Mouse (Mus musculus) Muller cell, postnatal 12 days (primary cell): ENCODE measurements at regions not wholly inside any gene's neighbourhood (a gene's known extent, or its start where the extent isn't known, plus 50 kb on each side); places are given as distances from the start of the nearest gene placed in this dataset.

Experiments
- DNase-seq: peaks from one replicate; pipeline ENCODE4 v3.0.0-alpha.2; 2015; ENCODE audit errors: inconsistent ontology term

- DNase-seq = no peak
These were observed 118.7 kb upstream of the Tmem45b start for GRCm38 (mm10) chr9:31582947-31583346.

GRCm38 (mm10) chr9:31578506-31579173, 114.4 kb upstream of the Tmem45b start:
- DNase-seq = no peak

DNA sequence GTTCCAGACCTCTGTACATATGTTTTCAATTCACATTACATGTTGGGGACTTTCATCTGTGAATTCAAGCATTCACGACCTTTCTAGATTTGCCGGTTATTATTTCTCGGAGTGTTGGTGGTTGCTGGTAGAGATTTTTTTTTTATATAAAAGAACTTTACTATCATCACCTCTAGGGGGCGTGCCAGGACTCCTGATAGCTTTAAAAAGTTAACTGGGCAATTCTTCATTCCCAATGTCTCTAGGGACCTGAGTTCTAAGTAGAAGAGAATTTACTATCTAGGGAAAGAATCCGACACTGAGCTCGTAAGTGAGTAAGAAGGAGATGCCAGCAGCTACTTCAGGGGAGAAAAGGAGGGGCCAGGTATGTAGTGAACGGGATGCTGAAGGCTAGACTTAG, 112.8 kb upstream of the Tmem45b start:
- no peak for DNase-seq

DNA sequence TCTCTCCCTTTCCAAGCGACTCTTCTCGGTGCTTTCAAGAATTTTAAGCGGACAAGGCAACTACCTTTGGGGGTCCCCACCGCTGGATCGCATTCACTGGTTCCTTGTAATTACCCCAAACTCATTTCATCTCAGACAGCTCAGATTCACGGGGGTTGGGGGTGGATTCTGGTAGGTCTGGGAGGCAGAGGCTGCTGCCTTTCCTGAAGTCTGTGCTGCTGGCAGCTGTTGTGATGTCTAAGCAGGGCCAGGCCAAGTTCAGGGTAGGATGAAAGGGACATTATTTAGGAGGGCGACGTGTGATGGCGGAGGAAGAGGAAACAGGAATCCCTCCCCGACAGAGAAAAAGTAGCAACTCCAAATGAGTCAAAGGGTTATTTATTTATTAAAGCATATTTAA, 102.8 kb upstream of the Tmem45b start:
- no peak for DNase-seq

DNA sequence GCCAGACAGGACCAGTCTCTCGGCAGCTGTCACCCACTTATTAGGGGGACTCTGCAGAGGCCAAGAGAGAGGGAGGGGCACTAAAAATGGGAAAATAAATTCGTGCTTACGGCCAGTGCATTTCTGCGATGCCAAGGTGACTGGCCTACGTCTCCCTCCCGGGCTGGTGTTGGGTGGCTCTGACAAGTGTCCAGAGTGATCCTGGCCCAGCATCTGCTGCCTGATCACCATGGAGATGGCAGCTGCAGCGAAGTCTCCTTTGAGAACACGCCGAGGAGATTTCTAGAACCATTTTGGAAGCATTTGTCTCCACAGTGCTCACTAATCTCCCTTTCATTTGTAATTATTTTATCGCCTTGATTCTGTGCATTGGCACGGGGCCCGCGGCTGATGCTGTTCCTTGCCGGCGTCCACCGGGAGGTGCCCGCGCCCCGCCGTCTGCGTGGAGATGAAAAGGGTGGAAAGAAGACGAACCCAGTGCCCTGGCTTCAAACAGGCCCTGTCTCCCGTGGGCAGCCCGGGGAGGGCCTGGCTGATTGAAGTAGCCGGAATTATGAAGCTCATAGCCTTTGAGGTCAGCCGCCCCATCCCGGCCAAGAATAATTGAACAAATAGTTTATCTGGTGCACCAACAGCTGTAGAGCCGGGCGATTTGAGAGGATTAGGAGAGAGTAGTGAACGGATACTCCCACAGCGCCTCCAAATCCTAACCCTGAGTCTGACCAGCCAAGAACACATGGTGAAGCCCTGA, 102.2 kb upstream of the Tmem45b start:
- DNase-seq = peak; percentile 19

DNA sequence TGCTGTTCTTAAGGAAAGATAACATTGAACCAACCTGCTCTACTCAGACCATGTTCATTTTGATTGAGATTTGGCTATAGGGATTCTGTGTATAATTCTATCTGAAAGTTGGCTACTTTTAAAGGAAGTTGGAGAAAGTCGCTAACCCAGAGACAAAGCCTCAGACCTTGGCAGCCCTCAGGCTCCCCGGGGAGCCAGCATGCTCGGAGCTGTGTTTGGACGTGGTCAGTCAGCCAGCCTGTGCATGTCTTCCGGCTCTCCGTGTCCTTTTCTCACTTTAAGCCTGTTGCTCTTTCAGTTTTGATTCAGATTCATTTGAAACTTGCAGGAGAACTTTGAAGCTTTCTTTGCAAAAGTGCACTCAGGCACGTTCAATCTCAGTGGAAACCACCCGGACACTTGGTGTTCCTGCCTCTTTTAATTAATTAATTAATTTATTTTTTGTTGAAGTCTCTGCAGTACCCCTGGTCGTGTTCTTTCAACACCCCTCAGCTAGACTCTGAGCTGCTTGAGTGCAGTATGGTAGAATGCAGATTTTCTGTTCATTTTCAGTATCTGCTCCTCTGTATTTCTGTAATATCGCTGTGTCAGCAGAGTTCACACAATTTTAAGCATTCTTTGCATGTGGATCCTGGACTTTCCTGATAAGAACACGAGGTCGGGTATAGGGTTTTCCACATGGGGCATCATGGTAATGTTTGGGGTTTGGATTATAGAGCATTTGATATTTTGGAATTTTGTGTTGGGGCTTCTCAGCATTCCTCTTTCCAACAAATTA, 100.9 kb upstream of the Tmem45b start:
- DNase-seq = peak; percentile 64

DNA sequence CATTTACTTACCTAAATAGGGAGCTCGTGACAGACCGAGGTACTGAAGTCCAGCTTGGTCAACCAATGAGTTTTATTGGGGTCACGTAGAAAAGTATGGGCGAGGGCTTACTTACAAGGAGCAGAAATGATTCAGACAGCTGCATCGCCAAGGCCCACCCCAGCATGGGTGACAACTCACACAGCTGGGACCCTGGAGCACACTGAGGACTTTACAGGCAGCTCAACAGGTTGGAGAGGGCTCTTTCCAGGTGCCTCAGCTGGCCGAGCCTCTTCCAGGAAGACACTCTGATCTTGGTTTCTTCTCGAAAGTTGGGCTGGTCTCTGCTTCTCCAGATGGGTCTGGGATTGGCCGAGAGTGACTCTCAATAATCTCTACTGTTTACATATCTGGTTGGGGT, 99.3 kb upstream of the Tmem45b start:
- no peak for DNase-seq

DNA sequence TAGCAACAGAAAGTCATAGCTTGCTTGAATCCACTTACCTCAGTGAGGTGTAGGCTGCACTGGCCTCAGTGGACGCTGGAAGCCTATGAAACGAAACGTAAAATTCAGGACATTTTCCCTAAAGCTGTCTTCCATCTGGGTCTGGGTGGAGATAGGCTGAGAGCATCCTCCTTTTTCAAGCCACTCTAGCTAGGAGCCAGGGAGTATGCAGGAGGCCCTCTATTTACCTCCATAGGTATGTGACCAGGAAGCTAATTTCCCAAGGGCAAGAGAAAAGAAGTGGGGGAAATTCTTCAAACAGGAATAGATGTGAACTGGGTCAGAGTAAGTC, 95.9 kb upstream of the Tmem45b start:
- no peak for DNase-seq

DNA sequence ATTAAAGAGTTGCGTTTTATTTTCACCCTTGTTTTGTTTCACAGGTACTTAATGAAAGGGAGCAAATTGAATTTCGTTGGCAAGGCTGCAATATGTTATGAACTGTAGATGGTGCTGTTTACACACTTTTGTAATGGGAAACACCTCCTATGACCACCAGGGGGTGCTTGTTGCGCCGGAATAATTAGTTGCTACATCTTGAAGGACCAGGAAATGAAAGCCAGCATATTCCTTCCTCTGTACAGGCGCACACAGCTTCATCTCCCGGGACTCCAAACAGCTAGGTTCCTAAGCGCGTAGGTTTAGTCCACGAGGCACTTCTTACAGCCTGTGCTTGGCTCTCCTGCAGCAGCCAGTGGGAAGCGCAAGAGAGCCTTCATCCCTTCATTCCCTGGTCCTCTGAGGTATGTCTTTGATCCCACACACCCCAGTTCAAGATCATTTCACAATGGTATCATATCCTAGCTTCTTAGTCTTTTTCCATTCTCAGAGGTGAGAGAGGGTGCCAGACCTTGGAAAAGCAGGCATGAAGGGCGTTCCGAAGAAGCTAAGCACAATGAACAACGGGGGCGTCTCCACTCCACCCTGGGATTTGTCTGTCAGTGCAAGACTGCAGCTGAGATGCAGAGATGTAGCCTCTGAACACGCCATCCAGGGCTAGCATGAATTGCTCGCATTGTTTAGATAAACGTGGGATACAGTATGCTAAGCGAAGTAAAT, 95.4 kb upstream of the Tmem45b start:
- peak; percentile 71 for DNase-seq

GRCm38 (mm10) chr9:31543691-31544052, 79.4 kb upstream of the Tmem45b start:
- DNase-seq = no peak

DNA sequence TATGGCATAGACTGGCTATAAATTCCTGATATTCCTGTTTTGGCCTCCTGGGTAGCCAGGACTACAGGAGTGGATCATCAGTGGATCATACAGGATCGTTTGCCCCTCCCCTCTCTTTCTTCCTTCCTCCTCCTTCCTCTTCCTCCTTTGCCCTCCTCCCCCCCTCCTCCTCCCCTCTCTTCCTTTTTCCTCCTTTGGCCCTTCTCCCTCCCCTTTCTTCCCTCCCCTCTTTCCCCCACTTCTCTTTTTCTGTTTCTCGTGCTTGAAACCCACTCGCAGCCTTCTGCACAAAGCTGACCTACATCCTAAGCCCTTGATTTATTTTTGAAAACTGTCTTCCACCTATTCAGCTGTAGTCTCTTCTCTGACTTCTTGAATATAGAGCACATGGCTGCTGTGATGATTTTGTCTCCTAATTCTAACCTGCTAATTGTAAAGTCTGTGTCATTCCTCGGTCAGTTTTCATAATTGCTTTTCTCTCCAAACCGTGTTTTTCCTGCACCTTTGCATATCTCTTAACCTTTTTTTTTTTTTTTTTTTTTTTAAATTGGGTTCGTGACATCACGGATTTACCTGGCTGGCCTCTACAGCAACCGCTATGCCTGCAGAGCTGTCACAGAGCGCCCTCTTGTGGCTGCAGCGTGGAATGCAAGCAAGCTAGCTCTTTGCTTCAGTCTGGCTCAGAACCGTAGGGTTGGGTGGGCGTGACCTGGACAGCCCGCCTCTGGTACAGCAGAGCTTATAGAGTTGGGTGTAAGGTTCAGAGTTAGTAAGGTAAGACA, 78.8 kb upstream of the Tmem45b start:
- DNase-seq = peak; percentile 56

- DNase-seq = no peak
These were observed 77.4 kb upstream of the Tmem45b start for GRCm38 (mm10) chr9:31541615-31542191.

DNA sequence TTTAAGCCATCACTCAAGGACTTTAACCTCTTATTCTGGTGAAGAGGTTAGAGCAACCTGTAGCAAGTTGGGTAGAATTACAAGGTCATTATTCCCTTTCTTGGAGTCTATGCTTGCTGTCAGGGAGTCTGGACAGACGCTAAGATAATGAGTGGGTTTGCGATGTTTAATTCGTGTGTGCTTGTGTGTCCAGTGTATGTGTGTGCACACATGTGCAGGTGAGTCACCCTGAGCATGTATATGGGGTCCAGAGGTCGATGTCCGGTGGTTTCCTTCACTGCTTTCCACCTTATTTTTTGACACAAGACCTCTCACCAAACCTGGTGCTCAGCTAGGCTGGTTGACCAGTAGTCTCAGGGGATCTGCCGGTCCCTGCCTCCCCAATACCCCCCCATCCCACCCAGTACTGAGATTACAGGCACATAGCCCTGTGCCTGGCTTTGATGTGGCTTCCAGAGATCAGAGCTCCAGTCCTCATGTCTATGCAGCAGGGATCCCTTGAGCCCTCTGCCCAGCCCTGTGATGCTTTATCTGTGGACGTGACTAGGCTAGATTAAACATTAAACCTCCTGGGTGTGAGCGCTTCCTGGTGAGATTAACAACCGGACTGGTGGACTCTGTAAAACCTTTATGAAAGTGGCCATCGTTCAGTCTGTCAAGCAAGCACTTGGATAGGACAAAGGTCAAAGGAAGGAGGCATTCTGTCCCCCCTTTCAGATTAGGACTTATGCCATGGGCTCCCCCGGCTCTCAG, 74.4 kb upstream of the Tmem45b start:
- DNase-seq = no peak

- DNase-seq = no peak
These were observed 64.8 kb upstream of the Tmem45b start for GRCm38 (mm10) chr9:31529021-31529420.

GRCm38 (mm10) chr9:31527216-31527615, 63.0 kb upstream of the Tmem45b start:
- no peak for DNase-seq
